In genomic region chr3:102526481-102526880, GRCm38 (mm10) we compare ENCODE assay signal across 9 mouse cellular contexts. TPM values are rescaled to one million over a fixed set of nuclear protein-coding genes. Genes with fewer than 3 reads are reported as not detected.
DNase-seq lines count a peak whose midpoint lies in the region; ATAC-seq lines count a peak whose summit lies in the region.
"Had no signal": no experiment of that assay in that cellular context is flagged by ENCODE, and none has a peak within 500 bp of the region (broad histone marks: within the 10 kb centered on the region; RNA-seq: fewer than 3 reads in every experiment).

No protein-coding gene starts in this region.

- H3K9ac ChIP-seq in limb, embryonic 15.5 days, result no peak overlapping the region
- H3K9ac ChIP-seq in intestine, embryonic 16.5 days (ENCODE audit: low read depth, low read length), result no peak overlapping the region
- H3K9ac ChIP-seq: liver, embryonic 14.5 days had no signal

- no peaks in the 10 kb centered on the region for H3K36me3 ChIP-seq in limb, embryonic 15.5 days
- no peaks in the 10 kb centered on the region for H3K36me3 ChIP-seq in intestine, embryonic 16.5 days (ENCODE audit: control insufficient read depth, insufficient read depth, low read length)

- H3K4me1 ChIP-seq in limb, embryonic 15.5 days, result peaks cover 33% of the 10 kb centered on the region
- H3K4me1 ChIP-seq in intestine, embryonic 16.5 days (ENCODE audit: control insufficient read depth, insufficient read depth, low read length), result no peaks in the 10 kb centered on the region

- peak; percentile 40 for DNase-seq in urinary bladder, postnatal 25 days (ENCODE audit: low spot score)
- no peak for DNase-seq in urinary bladder, adult 2 months (ENCODE audit: low spot score)
- peak; percentile 39 to 79 for DNase-seq in gastrocnemius, postnatal 4 days (ENCODE audit: low spot score in 2 of 2)
- no peak for DNase-seq in B cell, adult 2 months
- no peak for DNase-seq in cerebellum, adult 11 months
- DNase-seq in liver, result no peak

- peak overlapping the region; percentile 67 for H3K27ac ChIP-seq in limb, embryonic 15.5 days
- no peak overlapping the region for H3K27ac ChIP-seq in intestine, embryonic 16.5 days (ENCODE audit: low read length)
- H3K27ac ChIP-seq: liver, embryonic 14.5 days had no signal

- WGBS in limb, embryonic 15.5 days, result 19% methylated on average over 6 of the region's 6 CpGs
- WGBS in intestine, embryonic 16.5 days, result 57% methylated on average over 6 of the region's 6 CpGs

- no peaks in the 10 kb centered on the region for H3K9me3 ChIP-seq in limb, embryonic 15.5 days
- H3K9me3 ChIP-seq in intestine, embryonic 16.5 days (ENCODE audit: control insufficient read depth, low read length), result no peaks in the 10 kb centered on the region

- H3K4me2 ChIP-seq in limb, embryonic 15.5 days, result peak overlapping the region; percentile 41
- H3K4me2 ChIP-seq in intestine, embryonic 16.5 days (ENCODE audit: low read depth, low read length), result no peak overlapping the region

- H3K4me3 ChIP-seq in limb, embryonic 15.5 days, result peak overlapping the region; percentile 15
- H3K4me3 ChIP-seq in intestine, embryonic 16.5 days (ENCODE audit: low read length), result no peak overlapping the region

- no peaks in the 10 kb centered on the region for H3K27me3 ChIP-seq in limb, embryonic 15.5 days
- no peaks in the 10 kb centered on the region for H3K27me3 ChIP-seq in intestine, embryonic 16.5 days (replicated peaks; ENCODE audit: control insufficient read depth, insufficient read depth, low read length)

- ATAC-seq in limb, embryonic 15.5 days (ENCODE audit: insufficient number of reproducible peaks, low FRiP score, low TSS enrichment, low read depth), result 0 out of 2 replicates have a peak, but pooled peaks have one; percentile 66
- no peak for ATAC-seq in intestine, embryonic 16.5 days

RNA-seq across cellular contexts. Expression of gene Ngf, which starts 56.8 kb away (rescaled TPM):
- polyA plus RNA-seq in urinary bladder, adult 2 months (2012; rRNA removed), result 7.7 and 10.1 TPM in 2 replicates
- 1 to 10 TPM; 1.9 to 2.4 TPM for total RNA-seq in gastrocnemius, postnatal 4 days (2021)
- polyA plus RNA-seq in limb, embryonic 15.5 days (2015; fragmentation: Nextera tagmentation; extraction: Ambion mirVana), result 11.1 and 11.7 TPM in 2 replicates
- polyA plus RNA-seq in intestine, embryonic 16.5 days (2015; fragmentation: Nextera tagmentation; extraction: Ambion mirVana), result 3.1 and 3.5 TPM in 2 replicates

Comparison
In these comparisons a context has a peak if more than half of its experiments do, and no peak if none do; other contexts are left out.
1. DNase-seq: peak in urinary bladder, postnatal 25 days (single experiment) and gastrocnemius, postnatal 4 days (2 of 2); none in urinary bladder, adult 2 months (single experiment), B cell, adult 2 months (0 of 2), cerebellum, adult 11 months (single experiment) and liver (single experiment).